In genomic region chr6:140081739-140082138, GRCm38 (mm10) we compare ENCODE assay signal across 12 mouse cellular contexts. TPM values are rescaled to one million over a fixed set of nuclear protein-coding genes. Genes with fewer than 3 reads are reported as not detected.
A peak's percentile ranks its signal among the peaks of the same experiment; 100 is the strongest.
DNase-seq lines count a peak whose midpoint lies in the region; ATAC-seq and TF ChIP-seq lines count a peak whose summit lies in the region.
"Had no signal": no experiment of that assay in that cellular context is flagged by ENCODE, and none has a peak within 500 bp of the region (broad histone marks: within the 10 kb centered on the region; RNA-seq: fewer than 3 reads in every experiment).

No protein-coding gene starts in this region.

- TF ChIP-seq CTCF in liver, adult 2 months (IDR thresholded peaks at IDR 0.05; ENCODE audit: low read depth, low read length), result peak; percentile 77
- TF ChIP-seq CTCF in bone marrow, adult 2 months (IDR thresholded peaks at IDR 0.05; ENCODE audit: control insufficient read depth, insufficient read depth, low read length), result 0 out of 2 replicates have a peak, but pooled peaks have one; percentile 21

- H3K4me2 ChIP-seq in forebrain, embryonic 11.5 days (ENCODE audit: low read depth, low read length, severe bottlenecking), result no peak overlapping the region
- no peak overlapping the region for H3K4me2 ChIP-seq in liver, embryonic 15.5 days

- H3K9ac ChIP-seq in forebrain, embryonic 11.5 days (ENCODE audit: low read length), result no peak overlapping the region
- no peak overlapping the region for H3K9ac ChIP-seq in liver, adult 2 months (ENCODE audit: low read depth, low read length)
- no peak overlapping the region for H3K9ac ChIP-seq in liver, embryonic 15.5 days

- no peaks in the 10 kb centered on the region for H3K79me2 ChIP-seq in liver, adult 2 months (ENCODE audit: control insufficient read depth, insufficient read depth, low read length)

- 75% methylated on average over 3 of the region's 3 CpGs for WGBS in forebrain, embryonic 11.5 days
- 82% methylated on average over 3 of the region's 3 CpGs for WGBS in forebrain, embryonic 10.5 days
- WGBS in liver, adult 2 months, result 78% methylated on average over 3 of the region's 3 CpGs
- WGBS in bone marrow, adult 2 months, result 62% methylated on average over 3 of the region's 3 CpGs
- whole genome bisulfite sequencing in liver, embryonic 15.5 days (ENCODE audit: insufficient replicate concordance), result 49% methylated on average over 3 of the region's 3 CpGs

- no peak for DNase-seq in forebrain, embryonic 11.5 days (ENCODE audit: low spot score)
- no peak for DNase-seq in forebrain, embryonic 10.5 days (ENCODE audit: extremely low spot score, low spot score)
- DNase-seq in liver, adult 2 months (ENCODE audit: extremely low read depth, low read depth, low spot score), result peak; percentile 16
- DNase-seq in liver, result no peak
- no peak for DNase-seq in spleen, postnatal 36 days (ENCODE audit: low spot score in 2 of 2)
- DNase-seq in natural killer cell, adult 2 months (ENCODE audit: low spot score in 2 of 2), result no peak
- DNase-seq: cerebellum, adult 9-10 months had no signal

- no peak overlapping the region for H3K4me3 ChIP-seq in forebrain, embryonic 11.5 days (ENCODE audit: low read depth, low read length)
- H3K4me3 ChIP-seq in forebrain, embryonic 10.5 days, result no peak overlapping the region
- H3K4me3 ChIP-seq in liver, adult 2 months (ENCODE audit: insufficient read depth, low read depth, low read length), result no peak overlapping the region
- no peak overlapping the region for H3K4me3 ChIP-seq in bone marrow, adult 2 months (replicated peaks; ENCODE audit: control insufficient read depth, low read depth, low read length)
- no peak overlapping the region for H3K4me3 ChIP-seq in liver, embryonic 15.5 days (replicated peaks)
- H3K4me3 ChIP-seq: myocyte had no signal

- H3K27me3 ChIP-seq in forebrain, embryonic 11.5 days (ENCODE audit: control insufficient read depth, insufficient read depth, low read length), result no peaks in the 10 kb centered on the region
- no peaks in the 10 kb centered on the region for H3K27me3 ChIP-seq in forebrain, embryonic 10.5 days (ENCODE audit: poor library complexity, severe bottlenecking)
- H3K27me3 ChIP-seq in liver, adult 2 months (ENCODE audit: control insufficient read depth, insufficient read depth, low read length), result no peaks in the 10 kb centered on the region
- no peaks in the 10 kb centered on the region for H3K27me3 ChIP-seq in liver, embryonic 15.5 days

- TF ChIP-seq POLR2A in liver, adult 2 months (IDR thresholded peaks at IDR 0.05; ENCODE audit: extremely low read depth, insufficient read depth, low read length), result no peak
- TF ChIP-seq POLR2A in bone marrow, adult 2 months (IDR thresholded peaks at IDR 0.05; ENCODE audit: borderline replicate concordance, control insufficient read depth, low read depth, low read length), result no peak

- H3K4me1 ChIP-seq in forebrain, embryonic 11.5 days (replicated peaks; ENCODE audit: control insufficient read depth, insufficient read depth, low read length), result no peaks in the 10 kb centered on the region
- H3K4me1 ChIP-seq in forebrain, embryonic 10.5 days, result no peaks in the 10 kb centered on the region
- no peaks in the 10 kb centered on the region for H3K4me1 ChIP-seq in liver, adult 2 months (ENCODE audit: control insufficient read depth, insufficient read depth, low read length)
- no peaks in the 10 kb centered on the region for H3K4me1 ChIP-seq in bone marrow, adult 2 months (ENCODE audit: control insufficient read depth, insufficient read depth, low read length)
- H3K4me1 ChIP-seq in liver, embryonic 15.5 days (replicated peaks), result no peaks in the 10 kb centered on the region

- no peak overlapping the region for H3K27ac ChIP-seq in forebrain, embryonic 11.5 days (ENCODE audit: low read depth, low read length)
- no peak overlapping the region for H3K27ac ChIP-seq in forebrain, embryonic 10.5 days
- no peak overlapping the region for H3K27ac ChIP-seq in liver, adult 2 months (replicated peaks; ENCODE audit: insufficient read depth, low read depth, low read length)
- no peak overlapping the region for H3K27ac ChIP-seq in bone marrow, adult 2 months (ENCODE audit: control insufficient read depth, insufficient read depth, low read depth, low read length, poor library complexity)
- H3K27ac ChIP-seq in liver, embryonic 15.5 days (replicated peaks), result no peak overlapping the region

- H3K36me3 ChIP-seq in forebrain, embryonic 11.5 days (ENCODE audit: control insufficient read depth, insufficient read depth, low read length), result no peaks in the 10 kb centered on the region
- no peaks in the 10 kb centered on the region for H3K36me3 ChIP-seq in forebrain, embryonic 10.5 days (replicated peaks)
- H3K36me3 ChIP-seq in liver, adult 2 months (ENCODE audit: control insufficient read depth, insufficient read depth, low read length), result no peaks in the 10 kb centered on the region
- H3K36me3 ChIP-seq in liver, embryonic 15.5 days (replicated peaks), result no peaks in the 10 kb centered on the region

- peak; percentile 58; the same call in 1 of the 2 replicates for ATAC-seq in forebrain, embryonic 11.5 days (replicated peaks; ENCODE audit: low FRiP score)
- peak; percentile 40; the same call in 1 of the 2 replicates for ATAC-seq in liver, embryonic 15.5 days (ENCODE audit: insufficient read depth)
- ATAC-seq: CD4-positive, CD25-positive, alpha-beta regulatory T cell, adult 4 months had no signal

- no peaks in the 10 kb centered on the region for H3K9me3 ChIP-seq in forebrain, embryonic 11.5 days (ENCODE audit: control insufficient read depth, low read length)
- H3K9me3 ChIP-seq in forebrain, embryonic 10.5 days, result peaks cover 6% of the 10 kb centered on the region; the same call in 1 of the 2 replicates
- H3K9me3 ChIP-seq in liver, embryonic 15.5 days (replicated peaks), result no peaks in the 10 kb centered on the region

RNA-seq across cellular contexts. Expression of gene Plcz1, which starts 40.5 kb away (rescaled TPM):
- polyA plus RNA-seq in forebrain, embryonic 11.5 days (2014; fragmentation: Nextera tagmentation; extraction: Ambion mirVana), result not detected in 2 replicates
- polyA plus RNA-seq in forebrain, embryonic 10.5 days (2016; fragmentation: Nextera tagmentation; extraction: Ambion mirVana), result not detected in 2 replicates
- total RNA-seq in liver, adult 2 months (2014; rRNA removed), result not detected in 2 replicates
- not detected in 2 replicates for polyA plus RNA-seq in liver, adult 2 months (2012; rRNA removed)
- not detected in 2 replicates for polyA plus RNA-seq in bone marrow, adult 2 months (2011; ENCODE audit: insufficient read depth, insufficient read length, low replicate concordance, missing spikeins)
- polyA plus RNA-seq in liver, embryonic 15.5 days (2015; fragmentation: Nextera tagmentation; extraction: Ambion mirVana), result not detected in 2 replicates
- polyA plus RNA-seq: CD4-positive, CD25-positive, alpha-beta regulatory T cell, adult 4 months; intestine, embryonic 14.5 days; myocyte had no signal

RNA-seq across cellular contexts. Expression of gene Capza3, which starts 40.7 kb away (rescaled TPM):
- not detected in 2 replicates for polyA plus RNA-seq in forebrain, embryonic 11.5 days (2014; fragmentation: Nextera tagmentation; extraction: Ambion mirVana)
- polyA plus RNA-seq in forebrain, embryonic 10.5 days (2016; fragmentation: Nextera tagmentation; extraction: Ambion mirVana), result not detected in 2 replicates
- total RNA-seq in liver, adult 2 months (2014; rRNA removed), result not detected in 2 replicates
- not detected in 2 replicates for polyA plus RNA-seq in liver, adult 2 months (2012; rRNA removed)
- not detected in 2 replicates for polyA plus RNA-seq in bone marrow, adult 2 months (2011; ENCODE audit: insufficient read depth, insufficient read length, low replicate concordance, missing spikeins)
- polyA plus RNA-seq in liver, embryonic 15.5 days (2015; fragmentation: Nextera tagmentation; extraction: Ambion mirVana), result not detected in 2 replicates
- polyA plus RNA-seq: CD4-positive, CD25-positive, alpha-beta regulatory T cell, adult 4 months; myocyte had no signal
